Mouse (Mus musculus) neural tube, embryonic 13.5 days (tissue): Measurements from ENCODE around the gene Zfp119a. TPM values are rescaled to one million over a fixed set of nuclear protein-coding genes. Genes with fewer than 3 reads are reported as not detected.
"Not testable (repeated sequence)": the region's sequence is repeated elsewhere in the genome, so short reads cannot be mapped to it uniquely, and the experiment has no call there.

Source experiments
- ATAC-seq: fragments of 200-750 bp; cut with Nextera tagmentation; 2 replicates; pipeline ENCODE4 v1.8.0; 2017; ENCODE audit warnings: low read depth, mild to moderate bottlenecking, moderate TSS enrichment, moderate library complexity
- H3K27ac ChIP-seq: fragments of 300-500 bp; sonication (generic); replicated peaks from 2 replicates; pipeline ENCODE4 v1.5.1; 2015; ENCODE audit warnings: moderate library complexity, mild to moderate bottlenecking, inconsistent platforms
- H3K27me3 ChIP-seq: fragments of 300-500 bp; sonication (generic); 2 replicates; pipeline ENCODE4 v1.6.1; 2015; ENCODE audit warnings: mild to moderate bottlenecking, inconsistent platforms
- H3K36me3 ChIP-seq: fragments of 300-500 bp; sonication (generic); 2 replicates; pipeline ENCODE4 v1.6.1; 2015; ENCODE audit warnings: mild to moderate bottlenecking, inconsistent platforms
- H3K4me1 ChIP-seq: fragments of 300-500 bp; sonication (generic); replicated peaks from 2 replicates; pipeline ENCODE4 v1.6.1; 2015; ENCODE audit warnings: inconsistent platforms
- H3K4me2 ChIP-seq: fragments of 300-500 bp; sonication (generic); 2 replicates; pipeline ENCODE4 v1.6.1; 2015; ENCODE audit warnings: inconsistent platforms, mild to moderate bottlenecking, moderate library complexity
- H3K4me3 ChIP-seq: fragments of 300-500 bp; sonication (generic); 2 replicates; pipeline ENCODE4 v1.5.1; 2015; ENCODE audit warnings: mild to moderate bottlenecking, inconsistent platforms
- H3K9ac ChIP-seq: fragments of 300-500 bp; sonication (generic); 2 replicates; pipeline ENCODE4 v1.6.1; 2015; ENCODE audit warnings: moderate library complexity, mild to moderate bottlenecking, inconsistent platforms
- H3K9me3 ChIP-seq: fragments of 300-500 bp; sonication (generic); 2 replicates; pipeline ENCODE4 v1.6.1; 2016; ENCODE audit warnings: inconsistent platforms
- WGBS: fragments of 180-500 bp; shearing (Covaris S2); methylation state at CpG from one replicate; pipeline ENCODE4 v1.1.7; 2015; 5-methylcytosine and 5-hydroxymethylcytosine counted together
- polyA plus RNA-seq: library from polyadenylated mRNA; unstranded; fragments of >200 nt; fragmentation: Nextera tagmentation; extraction: Ambion mirVana; gene quantifications from 2 replicates; pipeline ENCODE4 v1.2.1, GENCODE M21; 2015

Gene Zfp119a
- 10.1 and 11.9 TPM in 2 replicates for polyA plus RNA-seq

GRCm38 (mm10) chr17:55878636-55879369 is at the start of gene Zfp119a:
Zfp119a (minus strand) TSS chr17:55878930.
- H3K27ac ChIP-seq = peak within 1 kb of the TSS; percentile 84
- H3K27me3 ChIP-seq, H3K9me3 ChIP-seq, H3K36me3 ChIP-seq: not testable (repeated sequence)
- peak within 1 kb of the TSS; percentile 49 for H3K4me3 ChIP-seq
- H3K9ac ChIP-seq = peak within 1 kb of the TSS; percentile 75
- H3K4me2 ChIP-seq = peak within 1 kb of the TSS; percentile 64
- ATAC-seq = peak; percentile 100
- WGBS = under 1% methylated on average over 40 of the region's 53 CpGs
- peaks cover 22% of the 10 kb centered on the region for H3K4me1 ChIP-seq

- Histone ChIP-seq H3K27me3 (no peaks in the 10 kb centered on the region), H3K27ac (no peak overlapping the region), H3K4me2 (no peak overlapping the region), H3K9ac (no peak overlapping the region), H3K4me1 (no peaks in the 10 kb centered on the region), H3K4me3 (no peak overlapping the region), H3K36me3 (no peaks in the 10 kb centered on the region), H3K9me3 (no peaks in the 10 kb centered on the region)
- no peak for ATAC-seq
Measured at GRCm38 (mm10) chr17:55906669-55907068, 27.9 kb upstream of the Zfp119a start.

DNA sequence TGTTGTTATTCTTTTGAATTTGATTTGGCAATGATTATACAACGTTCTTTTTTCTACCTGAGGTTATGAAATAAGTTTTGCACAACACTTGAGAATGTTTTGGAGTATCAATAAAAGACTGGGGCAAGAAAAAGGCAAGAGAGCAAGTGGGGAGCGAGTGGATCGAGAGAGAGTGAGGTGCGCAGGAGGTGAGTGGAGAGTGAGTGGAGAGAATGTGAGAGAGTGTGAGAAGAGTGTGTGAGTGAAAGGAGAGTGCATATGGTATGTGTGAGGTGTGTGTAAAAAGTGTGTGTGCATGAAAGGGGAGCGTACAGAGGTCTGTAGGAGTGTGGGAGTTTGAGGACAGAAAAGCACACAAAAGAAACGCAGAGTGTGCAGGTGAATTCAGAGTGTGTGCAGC is 25.4 kb upstream of the Zfp119a start:
- WGBS = 79% methylated on average over 6 of the region's 6 CpGs
- Histone ChIP-seq H3K27ac (no peak overlapping the region), H3K9ac (no peak overlapping the region), H3K4me3 (no peak overlapping the region), H3K9me3 (0 out of 2 replicates have a peak, but pooled peaks cover under 1% of the 10 kb centered on the region), H3K36me3 (0 out of 2 replicates have a peak, but pooled peaks cover 5% of the 10 kb centered on the region), H3K4me2 (no peak overlapping the region), H3K27me3 (no peaks in the 10 kb centered on the region), H3K4me1 (no peaks in the 10 kb centered on the region)
- no peak for ATAC-seq

- WGBS = 96% methylated on average over 1 of the region's 1 CpGs
Measured at GRCm38 (mm10) chr17:55903687-55904086, 25.0 kb upstream of the Zfp119a start.

DNA sequence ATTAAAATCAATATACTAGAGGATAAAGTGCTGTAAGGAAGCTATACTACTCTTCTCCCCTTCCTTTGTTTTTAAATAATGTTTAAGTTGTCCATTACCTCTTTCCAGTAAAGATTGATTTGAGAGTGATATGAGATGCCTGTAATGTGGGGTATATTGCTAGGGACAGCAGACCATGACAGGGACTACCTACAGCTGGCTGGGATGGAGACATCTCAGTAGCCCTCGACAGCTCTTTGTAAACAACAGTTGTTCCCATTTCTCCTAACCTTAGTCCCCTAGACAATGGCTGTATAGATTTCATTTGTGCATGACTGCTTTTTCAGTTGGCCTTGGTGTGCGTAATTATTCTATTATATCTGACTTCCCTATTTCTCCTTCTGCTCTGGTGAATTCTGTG is 24.4 kb upstream of the Zfp119a start:
- no peak overlapping the region for H3K9ac ChIP-seq
- H3K4me3 ChIP-seq = no peak overlapping the region
- H3K36me3 ChIP-seq = peaks cover 14% of the 10 kb centered on the region
- H3K27ac ChIP-seq = no peak overlapping the region
- peaks cover 9% of the 10 kb centered on the region for H3K9me3 ChIP-seq
- WGBS = 68% methylated on average over 2 of the region's 2 CpGs
- H3K27me3 ChIP-seq = no peaks in the 10 kb centered on the region
- ATAC-seq = no peak
- H3K4me2 ChIP-seq = no peak overlapping the region
- no peaks in the 10 kb centered on the region for H3K4me1 ChIP-seq

More at GRCm38 (mm10) chr17:55903687-55904086, 25.0 kb upstream of the Zfp119a start:
- Histone ChIP-seq H3K4me1 (no peaks in the 10 kb centered on the region), H3K27me3 (no peaks in the 10 kb centered on the region), H3K4me3 (no peak overlapping the region), H3K9ac (no peak overlapping the region), H3K9me3 (0 out of 2 replicates have a peak, but pooled peaks cover 3% of the 10 kb centered on the region), H3K36me3 (0 out of 2 replicates have a peak, but pooled peaks cover 8% of the 10 kb centered on the region), H3K4me2 (no peak overlapping the region), H3K27ac (no peak overlapping the region)
- no peak for ATAC-seq

DNA sequence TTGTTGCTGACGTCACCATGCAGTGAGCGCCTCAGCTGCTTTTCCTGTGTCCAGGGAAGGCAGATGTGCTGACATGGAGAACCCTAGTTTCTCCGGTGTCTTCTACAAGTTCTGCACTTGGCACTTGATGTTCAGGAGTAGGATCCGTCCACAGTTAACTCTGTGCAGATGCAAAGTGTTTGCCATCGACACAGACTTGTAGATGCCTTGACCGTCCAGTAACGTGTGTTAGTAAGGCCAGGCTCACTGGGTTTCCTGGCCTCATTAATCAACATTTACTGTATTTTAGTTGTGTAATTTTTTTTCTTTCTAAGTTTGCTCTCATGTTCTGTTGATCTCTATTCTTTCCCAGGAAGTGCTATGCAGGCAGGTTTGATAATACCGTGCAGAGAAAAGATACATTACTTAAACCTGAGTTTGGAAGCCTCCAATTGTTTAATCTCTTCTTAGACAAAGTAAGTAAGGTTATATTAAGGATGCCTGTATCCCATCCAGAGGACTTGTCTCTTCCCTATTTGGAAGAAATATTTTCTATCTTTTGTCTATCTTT is 13.8 kb upstream of the Zfp119a start:
- Histone ChIP-seq H3K4me1 (peaks cover 11% of the 10 kb centered on the region), H3K4me3 (peak overlapping the region; percentile 48), H3K27ac (peak overlapping the region; percentile 69), H3K9ac (peak overlapping the region; percentile 64), H3K36me3 (peaks cover 20% of the 10 kb centered on the region), H3K4me2 (peak overlapping the region; percentile 58)
- not testable (repeated sequence) for ATAC-seq, H3K9me3 ChIP-seq, H3K27me3 ChIP-seq
- 13% methylated on average over 6 of the region's 8 CpGs for WGBS

DNA sequence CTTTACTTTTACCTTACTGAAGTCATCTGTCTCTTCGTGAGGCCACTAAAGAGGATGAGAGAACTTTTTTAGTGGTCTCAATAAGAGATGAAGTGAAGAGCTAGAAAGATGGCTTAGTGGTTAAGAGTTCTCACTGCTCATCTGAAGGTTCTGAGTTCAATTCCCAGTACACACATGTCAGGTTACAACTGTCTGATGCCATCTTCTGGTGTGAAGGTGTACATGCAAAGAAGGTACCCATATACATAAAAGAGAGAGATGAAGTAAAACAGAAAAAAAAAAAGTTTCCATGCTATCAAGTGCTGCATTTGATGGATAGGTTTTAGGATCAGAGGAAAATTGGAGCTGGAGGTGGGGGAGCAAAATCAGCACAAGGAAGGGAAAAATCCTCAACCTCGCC is 6.2 kb upstream of the Zfp119a start:
- no peak for ATAC-seq
- no peak overlapping the region for H3K4me2 ChIP-seq
- H3K27ac ChIP-seq = no peak overlapping the region

DNA sequence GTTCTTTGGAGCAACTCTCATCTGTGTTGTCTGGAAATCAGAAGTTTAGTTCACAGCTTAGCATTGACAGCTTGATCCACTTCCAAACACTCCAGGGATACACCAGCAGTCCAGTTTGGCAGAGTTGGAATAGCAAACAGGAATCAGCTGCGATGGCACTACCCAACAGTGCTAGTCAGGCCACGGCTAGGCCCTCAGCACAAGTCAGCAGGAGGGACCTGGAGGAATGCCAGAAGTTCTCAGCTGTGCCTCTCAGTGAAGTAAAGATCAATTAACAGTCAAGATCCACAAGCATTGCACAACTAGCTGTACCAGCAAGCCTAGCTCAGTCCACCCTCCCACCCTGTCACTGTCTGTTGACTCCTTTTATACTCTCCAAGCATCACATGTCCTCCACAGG is 4.9 kb upstream of the Zfp119a start:
- Histone ChIP-seq H3K9ac (no peak overlapping the region; the same call in 1 of the 2 replicates), H3K4me2 (no peak overlapping the region), H3K9me3 (no peaks in the 10 kb centered on the region), H3K4me3 (no peak overlapping the region), H3K36me3 (no peaks in the 10 kb centered on the region), H3K27me3 (peaks cover 16% of the 10 kb centered on the region), H3K4me1 (peaks cover 6% of the 10 kb centered on the region), H3K27ac (no peak overlapping the region)
- WGBS = 61% methylated on average over 2 of the region's 2 CpGs
- no peak for ATAC-seq

More for the DNA sequence above, 6.2 kb upstream of the Zfp119a start:
- Histone ChIP-seq H3K36me3 (no peaks in the 10 kb centered on the region), H3K9me3 (no peaks in the 10 kb centered on the region), H3K27me3 (peaks cover 19% of the 10 kb centered on the region), H3K4me3 (no peak overlapping the region), H3K4me1 (peaks cover under 1% of the 10 kb centered on the region; the same call in 1 of the 2 replicates), H3K9ac (no peak overlapping the region)
- 58% methylated on average over 2 of the region's 2 CpGs for WGBS

DNA sequence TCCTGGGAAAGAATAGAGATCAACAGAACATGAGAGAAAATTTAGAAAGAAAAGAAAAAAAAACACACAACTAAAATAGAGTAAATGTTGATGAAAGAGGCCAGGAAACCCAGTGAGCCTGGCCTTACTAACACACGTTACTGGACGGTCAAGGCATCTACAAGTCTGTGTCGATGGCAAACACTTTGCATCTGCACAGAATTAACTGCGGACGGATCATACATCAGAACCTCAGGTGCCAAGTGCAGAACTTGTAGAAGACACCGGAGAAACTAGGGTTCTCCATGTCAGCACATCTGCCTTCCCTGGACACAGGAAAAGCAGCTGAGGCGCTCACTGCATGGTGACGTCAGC is 471 bp downstream of the Zfp119a start:
- under 1% methylated on average over 8 of the region's 8 CpGs for WGBS
- not testable (repeated sequence) for H3K36me3 ChIP-seq, H3K9me3 ChIP-seq, ATAC-seq, H3K27me3 ChIP-seq
- H3K4me1 ChIP-seq = peaks cover 22% of the 10 kb centered on the region
- H3K4me3 ChIP-seq = peak overlapping the region; percentile 49
- H3K9ac ChIP-seq = peak overlapping the region; percentile 73
- peak overlapping the region; percentile 79 for H3K27ac ChIP-seq
- peak overlapping the region; percentile 64 for H3K4me2 ChIP-seq

- Histone ChIP-seq H3K9me3 (peaks cover 2% of the 10 kb centered on the region; the same call in 1 of the 2 replicates), H3K4me3 (no peak overlapping the region), H3K27me3 (no peaks in the 10 kb centered on the region), H3K9ac (no peak overlapping the region), H3K4me2 (no peak overlapping the region), H3K4me1 (peaks cover 22% of the 10 kb centered on the region), H3K36me3 (no peaks in the 10 kb centered on the region), H3K27ac (no peak overlapping the region)
- no peak for ATAC-seq
- 90% methylated on average over 4 of the region's 4 CpGs for WGBS
Measured at GRCm38 (mm10) chr17:55877184-55877583, 1.5 kb downstream of the Zfp119a start.

DNA sequence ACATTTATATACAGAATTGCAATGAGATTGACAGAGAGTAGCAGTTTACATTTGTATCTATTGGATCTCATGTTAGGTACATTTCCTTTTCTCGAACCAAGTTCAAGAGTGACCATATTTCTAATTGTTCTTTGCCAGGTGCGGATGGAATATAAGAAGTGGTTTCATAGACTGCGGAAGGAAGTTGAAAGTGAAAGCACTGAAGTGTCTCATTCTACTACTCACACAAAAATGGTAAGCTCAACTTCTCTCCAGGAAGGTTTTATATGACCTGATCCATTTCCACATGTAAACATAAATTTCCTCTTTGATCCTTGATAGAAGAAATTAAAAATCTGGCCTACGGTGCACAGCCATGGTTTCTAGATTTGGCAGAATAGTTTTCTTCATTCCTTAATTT is 35.7 kb downstream of the Zfp119a start:
- H3K9me3 ChIP-seq = no peaks in the 10 kb centered on the region
- H3K4me3 ChIP-seq = no peak overlapping the region
- H3K9ac ChIP-seq = no peak overlapping the region
- H3K4me1 ChIP-seq = no peaks in the 10 kb centered on the region
- WGBS = 93% methylated on average over 4 of the region's 4 CpGs
- no peak for ATAC-seq
- H3K27me3 ChIP-seq = no peaks in the 10 kb centered on the region
- H3K36me3 ChIP-seq = no peaks in the 10 kb centered on the region
- no peak overlapping the region for H3K4me2 ChIP-seq
- H3K27ac ChIP-seq = no peak overlapping the region

DNA sequence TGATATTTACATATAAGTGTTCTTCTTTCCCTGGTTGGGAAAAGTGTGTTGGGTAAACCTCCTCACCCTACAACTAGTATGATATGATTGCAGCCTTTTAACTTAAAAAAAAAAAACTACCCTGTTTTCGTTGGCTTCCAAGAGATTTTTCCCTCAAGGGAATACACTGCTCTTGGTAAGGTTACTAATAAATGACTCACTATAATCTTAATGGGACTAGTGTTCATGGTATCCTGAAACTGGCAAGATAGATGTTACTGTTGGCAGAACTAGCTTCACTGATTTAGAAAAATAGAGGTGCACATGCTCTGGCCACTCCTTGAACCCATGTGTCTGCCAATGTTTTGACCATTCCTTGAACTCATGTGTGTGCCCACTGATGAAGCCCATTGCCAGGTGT is 57.2 kb downstream of the Zfp119a start:
- no peak for ATAC-seq
- Histone ChIP-seq H3K36me3 (no peaks in the 10 kb centered on the region), H3K27me3 (no peaks in the 10 kb centered on the region), H3K4me3 (no peak overlapping the region), H3K4me2 (no peak overlapping the region), H3K9me3 (no peaks in the 10 kb centered on the region), H3K9ac (no peak overlapping the region), H3K27ac (no peak overlapping the region), H3K4me1 (no peaks in the 10 kb centered on the region)
- WGBS = 92% methylated on average over 1 of the region's 1 CpGs
